Mouse (Mus musculus) embryonic fibroblast, embryonic 13.5 days (primary cell): ENCODE measurements around the gene Mthfr.

ENCODE experiments used
- CTCF ChIP-seq: IDR thresholded peaks from 2 replicates; pipeline ENCODE4 v1.5.1; 2011; ENCODE audit warnings: mild to moderate bottlenecking, control low read depth, low read length, moderate library complexity, borderline replicate concordance; ENCODE audit not compliant: insufficient read depth
- POLR2A ChIP-seq: IDR thresholded peaks from 2 replicates; pipeline ENCODE4 v1.6.1; 2011; ENCODE audit warnings: low read depth, mild to moderate bottlenecking, control low read depth, low read length, moderate library complexity

- TF ChIP-seq CTCF (no peak), POLR2A (no peak)
Measured at GRCm38 (mm10) chr4:148044113-148044512, 5.2 kb downstream of the Mthfr start.
